Mouse (Mus musculus): ENCODE results near the gene Il1f9.

DNA sequence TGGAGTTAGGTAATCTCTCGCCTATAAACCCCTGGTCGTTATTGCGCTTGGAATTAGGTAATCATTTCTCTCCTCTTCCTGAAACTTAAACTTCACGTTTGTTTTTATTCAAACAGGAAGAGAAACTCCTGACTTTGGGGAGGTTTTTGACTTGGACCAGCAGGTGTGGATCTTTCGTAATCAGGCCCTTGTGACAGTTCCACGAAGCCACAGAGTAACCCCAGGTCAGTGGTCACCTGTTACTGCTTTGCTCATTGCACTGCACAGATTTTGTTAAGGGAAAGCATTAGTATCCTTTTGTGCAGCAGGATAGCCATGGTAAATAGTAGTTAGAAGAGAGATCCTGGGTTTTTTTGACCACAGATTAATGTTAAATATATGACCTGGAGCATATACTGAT is 1.3 kb downstream of the Il1f9 start:
- no peak for TF ChIP-seq POLR2A (IDR thresholded peaks at IDR 0.05; ENCODE audit: insufficient read length, low read depth)
- TF ChIP-seq USF1 (IDR thresholded peaks at IDR 0.05; ENCODE audit: low read depth), result no peak
- TF ChIP-seq E2F4 (IDR thresholded peaks at IDR 0.05; ENCODE audit: insufficient read depth), result no peak
- TF ChIP-seq MAX (IDR thresholded peaks at IDR 0.05; ENCODE audit: low read depth), result no peak
- TF ChIP-seq CEBPB (IDR thresholded peaks at IDR 0.05; ENCODE audit: insufficient read depth, poor library complexity, severe bottlenecking), result no peak
- no peak for TF ChIP-seq MYOD1 (IDR thresholded peaks at IDR 0.05; ENCODE audit: control insufficient read depth in 1 of 3, insufficient read length in 2 of 3, low read depth in 2 of 3)
- no peak for TF ChIP-seq SRF (IDR thresholded peaks at IDR 0.05; ENCODE audit: control insufficient read depth, insufficient read length, low read depth)
- TF ChIP-seq POLR2AphosphoS2 (IDR thresholded peaks at IDR 0.05; ENCODE audit: insufficient read length, low read depth), result no peak
- no peak for TF ChIP-seq TCF12 (IDR thresholded peaks at IDR 0.05; ENCODE audit: insufficient read depth, poor library complexity, severe bottlenecking)
